Mouse (Mus musculus) neural tube, embryonic 14.5 days (tissue): ENCODE data around the gene Emc8. TPM values are rescaled to one million over a fixed set of nuclear protein-coding genes. Genes with fewer than 3 reads are reported as not detected.

ENCODE experiments used
- ATAC-seq: fragments of 200-750 bp; cut with Nextera tagmentation; 2 replicates; pipeline ENCODE4 v1.8.0; 2017; ENCODE audit warnings: low read depth, mild to moderate bottlenecking, moderate TSS enrichment, moderate library complexity
- H3K27ac ChIP-seq: fragments of 300-500 bp; sonication (generic); 2 replicates; pipeline ENCODE4 v1.5.1; 2014; ENCODE audit warnings: low read depth, mild to moderate bottlenecking, control low read depth, low read length, moderate library complexity, mixed read lengths
- H3K27me3 ChIP-seq: fragments of 300-500 bp; sonication (generic); 2 replicates; pipeline ENCODE4 v1.6.1; 2014; ENCODE audit warnings: low read length; ENCODE audit not compliant: control insufficient read depth, insufficient read depth
- H3K36me3 ChIP-seq: fragments of 300-500 bp; sonication (generic); 2 replicates; pipeline ENCODE4 v1.6.1; 2014; ENCODE audit warnings: low read length, mixed read lengths; ENCODE audit not compliant: control insufficient read depth, insufficient read depth
- H3K4me1 ChIP-seq: fragments of 300-500 bp; sonication (generic); 2 replicates; pipeline ENCODE4 v1.6.1; 2014; ENCODE audit warnings: low read length; ENCODE audit not compliant: control insufficient read depth, insufficient read depth
- H3K4me2 ChIP-seq: fragments of 300-500 bp; sonication (generic); 2 replicates; pipeline ENCODE4 v1.6.1; 2014; ENCODE audit warnings: mild to moderate bottlenecking, low read depth, low read length, control low read depth
- H3K4me3 ChIP-seq: fragments of 300-500 bp; sonication (generic); 2 replicates; pipeline ENCODE4 v1.5.1; 2014; ENCODE audit warnings: low read depth, low read length, control low read depth, mixed read lengths
- H3K9ac ChIP-seq: fragments of 300-500 bp; sonication (generic); replicated peaks from 2 replicates; pipeline ENCODE4 v1.6.1; 2014; ENCODE audit warnings: low read depth, mild to moderate bottlenecking, control low read depth, low read length, mixed read lengths
- H3K9me3 ChIP-seq: fragments of 300-500 bp; sonication (generic); 2 replicates; pipeline ENCODE4 v1.6.1; 2016; ENCODE audit warnings: low read length; ENCODE audit not compliant: control insufficient read depth
- WGBS: fragments of 180-500 bp; shearing (Covaris S2); extraction: QIAGEN DNeasy Blood & Tissue Kit; methylation state at CpG from one replicate; pipeline ENCODE4 v1.1.7; 2014; 5-methylcytosine and 5-hydroxymethylcytosine counted together
- polyA plus RNA-seq: library from polyadenylated mRNA; unstranded; fragments of >200 nt; fragmentation: Nextera tagmentation; extraction: Ambion mirVana; gene quantifications from 2 replicates; pipeline ENCODE4 v1.2.1, GENCODE M21; 2014

Emc8 gene
- polyA plus RNA-seq, 1 experiment from 2014 or later = 95.8 TPM

GRCm38 (mm10) chr8:120607885-120608284, 60.5 kb downstream of the Emc8 start:
- no peak overlapping the region for H3K4me2 ChIP-seq
- ATAC-seq = no peak; the same call in 1 of the 2 replicates
- WGBS = 16% methylated on average over 7 of the region's 7 CpGs
- H3K9ac ChIP-seq = no peak overlapping the region
- H3K27ac ChIP-seq = no peak overlapping the region
- H3K27me3 ChIP-seq = no peaks in the 10 kb centered on the region
- H3K36me3 ChIP-seq = no peaks in the 10 kb centered on the region
- H3K9me3 ChIP-seq = no peaks in the 10 kb centered on the region
- no peaks in the 10 kb centered on the region for H3K4me1 ChIP-seq
- H3K4me3 ChIP-seq = no peak overlapping the region

- Histone ChIP-seq H3K4me1 (0 out of 2 replicates have a peak, but pooled peaks cover 4% of the 10 kb centered on the region), H3K27ac (no peak overlapping the region), H3K9me3 (no peaks in the 10 kb centered on the region), H3K27me3 (no peaks in the 10 kb centered on the region), H3K36me3 (no peaks in the 10 kb centered on the region), H3K9ac (no peak overlapping the region), H3K4me2 (no peak overlapping the region), H3K4me3 (no peak overlapping the region)
- WGBS = 81% methylated on average over 9 of the region's 9 CpGs
- ATAC-seq = no peak; the same call in 1 of the 2 replicates
Observed at GRCm38 (mm10) chr8:120607460-120607859, 60.9 kb downstream of the Emc8 start.

Other genes with a start within 250 kb of the Emc8 start
- gene Gins2, start 79.3 kb downstream of the Emc8 start, polyA plus RNA-seq = 10.5 and 13.1 TPM in 2 replicates
- 9.9 and 10.0 TPM in 2 replicates for gene 1190005I06Rik, start 20.9 kb downstream of the Emc8 start, polyA plus RNA-seq
- gene Gm27021, start 494 bp downstream of the Emc8 start, polyA plus RNA-seq = 4.6 and 8.4 TPM in 2 replicates
- gene Cox4i1, start 351 bp downstream of the Emc8 start, polyA plus RNA-seq = 1,198 and 1,298 TPM in 2 replicates
- 1.5 and 4.0 TPM in 2 replicates for gene Irf8, start 67.8 kb upstream of the Emc8 start, polyA plus RNA-seq